Mouse (Mus musculus) frontal cortex, postnatal 14 days (tissue): ENCODE data around the gene Rpl21.

Source experiments
- DNase-seq, 2 experiments: peaks; one replicate each; pipeline ENCODE4 v3.0.0; 2022; ENCODE audit warnings: low spot score in 2 of 2

The Rpl21 gene

DNA sequence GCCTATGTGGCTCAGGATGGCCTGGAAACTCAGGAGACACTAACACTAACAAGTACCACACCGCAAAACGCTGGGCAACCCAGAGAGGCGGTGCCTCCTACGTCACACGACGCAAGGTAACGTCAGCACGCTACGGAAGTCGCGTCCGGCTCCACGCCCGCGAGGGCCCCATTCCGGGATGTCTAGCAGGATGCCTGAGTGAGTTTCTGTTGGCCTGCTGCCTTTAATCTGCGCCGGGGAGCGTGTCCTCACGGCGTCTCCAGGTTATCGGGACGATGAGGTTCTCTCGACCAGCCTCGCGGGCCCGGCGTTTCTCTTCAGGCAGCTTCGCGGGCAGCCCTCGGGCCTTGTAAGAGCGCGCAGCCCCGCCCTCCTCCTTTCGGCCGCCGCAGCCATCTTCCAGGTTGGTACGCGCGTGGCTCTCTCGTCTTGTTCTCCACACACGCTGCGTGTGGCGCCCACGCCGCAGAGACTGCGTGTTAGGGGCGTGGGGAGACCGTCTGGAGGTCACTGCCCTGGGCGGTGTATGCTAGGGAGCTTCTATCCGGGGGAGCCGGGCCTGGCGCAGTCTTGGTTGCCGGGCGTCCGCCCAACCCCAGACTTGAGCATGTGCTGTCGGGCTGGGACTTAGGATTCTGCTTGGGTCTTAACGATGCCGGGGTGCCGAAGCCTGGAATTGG, at the start of gene Rpl21:
TSS of gene Rpl21 (plus strand) at position 122 of the 680 bp plus-strand sequence.
- DNase-seq, result peak; percentile 90 to 94

GRCm38 (mm10) chr5:146783300-146783699, 49.4 kb upstream of the Rpl21 start:
- DNase-seq, result no peak

DNA sequence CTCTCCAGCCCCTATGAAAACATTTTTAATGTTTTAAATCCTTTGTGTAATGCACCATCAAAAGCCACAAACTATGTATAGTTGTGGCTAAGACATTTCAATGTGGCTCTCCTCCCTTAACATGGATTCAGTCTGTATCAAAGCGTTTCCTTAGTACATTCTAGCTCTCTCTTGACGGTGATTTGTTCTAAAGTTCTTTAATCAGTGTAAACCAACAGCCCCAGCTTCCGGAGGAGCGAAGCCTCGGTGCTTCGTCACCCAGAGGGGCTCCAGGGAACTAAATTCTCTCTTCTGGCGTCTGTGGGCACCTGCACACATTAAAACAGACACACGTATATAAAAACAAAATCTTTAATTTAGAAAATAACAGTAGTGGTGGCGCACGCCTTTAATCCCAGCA, 48.8 kb upstream of the Rpl21 start:
- DNase-seq, result no peak

DNA sequence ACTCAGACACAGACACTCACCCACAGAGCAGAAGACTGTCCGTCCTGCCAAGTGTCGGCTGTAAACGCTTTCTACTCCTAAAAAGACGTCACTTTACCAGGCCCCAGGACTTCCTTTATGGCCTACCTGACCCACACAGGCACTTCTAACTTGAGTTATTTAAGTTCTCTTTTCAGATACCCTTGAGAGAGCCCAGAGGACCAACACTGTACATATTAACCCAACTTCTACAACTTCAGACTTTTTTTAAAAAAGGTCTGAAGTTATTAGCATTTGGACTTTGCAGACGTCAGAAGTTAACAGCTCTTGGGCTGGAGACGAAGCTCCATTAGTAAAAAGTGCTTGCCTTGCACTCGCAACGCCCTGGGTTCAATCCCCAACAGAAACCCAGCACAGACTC, 46.6 kb upstream of the Rpl21 start:
- no peak for DNase-seq

- DNase-seq, result no peak
Observed at GRCm38 (mm10) chr5:146789413-146789812, 43.3 kb upstream of the Rpl21 start.

GRCm38 (mm10) chr5:146790944-146791343, 41.7 kb upstream of the Rpl21 start:
- DNase-seq, result no peak

DNA sequence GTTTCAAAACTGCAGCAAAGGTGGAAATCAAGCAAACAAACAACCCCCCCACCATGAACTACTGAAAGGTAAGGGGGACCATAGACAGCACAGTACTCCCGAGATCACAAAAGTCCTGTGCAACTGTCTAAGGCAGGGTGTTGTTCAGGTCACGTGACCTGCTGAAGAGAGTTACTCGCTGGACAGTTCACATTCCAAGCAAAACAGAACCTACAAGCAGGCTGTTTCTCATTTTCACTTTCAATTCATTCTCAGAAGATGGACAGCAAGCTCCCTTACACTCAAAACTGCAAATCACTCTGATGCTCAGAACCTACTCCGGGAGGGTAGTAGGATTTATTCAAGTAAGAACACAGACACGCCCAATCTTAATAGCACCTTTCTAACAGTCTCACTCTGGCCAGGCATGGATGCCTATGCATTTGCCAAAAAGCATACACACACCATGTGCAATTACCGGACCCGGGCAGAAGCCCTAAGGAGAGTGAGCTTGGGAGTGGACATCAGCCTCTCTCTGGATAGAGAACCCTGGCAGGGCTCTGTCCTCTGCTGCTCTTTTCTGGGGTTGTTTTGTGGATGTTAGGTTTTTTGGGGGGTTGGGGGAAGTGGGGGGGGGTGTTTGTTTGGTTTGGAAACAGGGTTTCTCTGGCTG, 40.4 kb upstream of the Rpl21 start:
- DNase-seq, result no peak

DNA sequence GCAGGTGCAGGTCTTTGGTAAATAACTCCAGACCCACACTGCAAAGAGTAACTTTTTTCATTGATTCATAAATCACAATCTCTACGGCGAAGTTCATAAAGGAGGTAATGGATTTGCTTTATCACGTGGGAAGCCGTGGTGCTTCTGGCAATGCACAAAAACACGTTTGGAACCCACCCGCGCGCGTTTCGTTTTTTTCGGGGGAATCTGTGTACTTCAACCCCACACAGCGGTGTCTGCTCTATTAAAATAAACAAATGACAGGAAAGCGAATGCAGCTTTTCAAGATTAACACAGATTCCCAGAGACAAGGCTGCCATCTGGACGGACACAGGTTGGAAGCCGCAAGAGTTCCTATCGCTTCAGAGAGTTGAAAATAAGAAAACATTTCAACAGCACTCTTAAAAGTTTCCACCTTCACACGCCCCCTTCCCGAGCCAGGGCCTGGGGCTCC, 39.0 kb upstream of the Rpl21 start:
- DNase-seq, result no peak

DNA sequence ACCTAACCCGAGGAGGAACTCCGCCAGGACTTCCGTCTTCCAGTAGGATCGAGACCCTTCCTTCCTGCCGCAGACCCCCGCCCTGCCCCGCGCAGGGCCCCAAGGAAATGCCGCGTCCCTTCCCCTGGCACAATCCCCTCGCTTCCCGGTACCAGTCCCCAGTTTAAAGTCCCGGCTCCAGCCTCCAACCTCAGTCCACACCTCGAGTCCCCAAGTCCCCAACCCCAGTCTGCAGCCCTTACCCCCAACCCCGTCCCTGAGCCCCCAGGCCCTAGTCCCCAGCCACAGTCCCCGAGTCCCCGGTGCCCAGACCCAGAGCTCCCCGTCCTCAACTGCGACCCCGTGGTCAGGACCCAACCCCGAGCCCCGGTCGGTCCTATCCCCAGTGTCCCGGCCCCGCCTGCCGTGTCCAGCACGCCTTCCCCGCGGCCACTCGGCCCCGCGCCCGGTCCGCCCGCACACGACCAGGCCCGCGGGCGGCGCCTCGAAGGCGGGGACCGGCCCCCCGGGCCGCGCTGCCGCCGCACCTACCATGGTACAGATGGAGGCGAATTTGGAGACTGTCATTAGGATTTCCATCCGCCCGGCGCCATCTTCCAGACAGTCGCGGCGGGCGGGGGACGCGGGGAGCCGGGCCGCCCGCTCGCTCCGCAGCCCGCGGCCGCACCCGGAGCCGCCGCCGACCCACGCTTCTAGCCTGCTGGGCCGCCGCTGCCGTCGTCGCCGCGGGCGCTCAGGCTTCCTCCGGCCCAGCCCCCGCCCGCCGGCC, 38.4 kb upstream of the Rpl21 start:
- DNase-seq, result peak in 1 of 2 experiments; percentile 35

GRCm38 (mm10) chr5:146794853-146795252, 37.8 kb upstream of the Rpl21 start, which contains the start of gene Usp12:
Usp12 (minus strand) TSS chr5:146795006.
- peak; percentile 94 to 96 for DNase-seq

DNA sequence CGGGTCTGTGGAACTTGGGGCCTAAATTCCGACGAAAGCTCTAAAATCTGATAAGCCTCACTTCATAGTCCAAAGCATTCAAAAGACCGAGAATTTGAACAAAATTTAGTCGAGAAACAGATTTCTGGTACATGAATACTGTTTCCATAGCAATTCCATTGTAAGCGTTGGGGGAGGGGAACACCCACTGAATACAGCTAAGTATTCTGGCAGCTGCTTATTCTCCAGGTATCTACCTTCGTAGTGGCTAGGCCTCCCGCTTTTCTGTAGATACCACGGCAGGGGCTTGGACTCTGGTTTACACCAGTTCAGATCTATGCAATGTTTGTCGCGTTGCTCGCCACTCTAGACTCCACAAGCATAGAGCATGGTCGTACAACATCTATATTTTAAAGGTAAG, 37.0 kb upstream of the Rpl21 start:
- DNase-seq, result peak in 1 of 2 experiments; percentile 32

- no peak for DNase-seq
Observed at GRCm38 (mm10) chr5:146798031-146798430, 34.7 kb upstream of the Rpl21 start.

- DNase-seq, result no peak
Observed at GRCm38 (mm10) chr5:146806004-146806430, 26.7 kb upstream of the Rpl21 start.

DNA sequence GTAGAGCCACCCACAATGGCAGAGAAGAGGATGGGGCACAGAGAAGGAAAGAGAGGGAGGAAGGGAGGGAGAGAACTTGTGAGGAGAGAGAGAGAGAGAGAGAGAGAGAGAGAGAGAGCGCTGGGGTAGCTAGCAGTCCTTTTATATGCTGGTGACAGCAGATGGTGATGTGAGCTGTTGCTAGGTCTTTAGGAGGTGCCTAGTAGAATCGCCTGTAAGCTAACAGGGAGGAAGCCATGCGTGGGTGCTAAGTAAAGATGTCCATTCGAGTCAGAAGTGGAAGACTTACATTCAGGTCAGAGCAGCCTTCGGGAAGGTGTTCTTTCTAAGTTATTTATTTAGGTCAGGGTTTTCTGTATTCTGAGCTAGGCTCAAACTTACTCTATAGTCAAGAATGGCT, 22.7 kb upstream of the Rpl21 start:
- no peak for DNase-seq

DNA sequence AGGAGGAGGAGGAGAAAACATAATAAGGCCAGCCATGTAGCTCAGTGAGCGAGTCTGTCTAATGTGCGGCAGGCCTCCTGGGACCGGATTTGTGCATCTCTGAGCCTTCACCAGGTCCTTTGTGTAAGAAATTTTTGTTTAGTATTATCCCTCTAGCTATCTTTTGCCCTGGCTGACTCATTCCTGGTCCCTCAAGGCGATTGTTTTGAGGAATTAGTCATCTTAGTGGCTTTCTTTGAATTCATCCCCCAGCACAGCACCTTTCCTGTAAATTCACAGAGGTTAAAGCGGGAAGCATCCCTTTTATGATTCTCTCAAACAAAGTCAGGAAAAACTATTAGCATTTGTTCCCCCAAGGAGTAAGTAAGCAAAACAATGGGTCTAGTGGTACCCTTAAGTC, 19.8 kb upstream of the Rpl21 start:
- DNase-seq, result no peak

DNA sequence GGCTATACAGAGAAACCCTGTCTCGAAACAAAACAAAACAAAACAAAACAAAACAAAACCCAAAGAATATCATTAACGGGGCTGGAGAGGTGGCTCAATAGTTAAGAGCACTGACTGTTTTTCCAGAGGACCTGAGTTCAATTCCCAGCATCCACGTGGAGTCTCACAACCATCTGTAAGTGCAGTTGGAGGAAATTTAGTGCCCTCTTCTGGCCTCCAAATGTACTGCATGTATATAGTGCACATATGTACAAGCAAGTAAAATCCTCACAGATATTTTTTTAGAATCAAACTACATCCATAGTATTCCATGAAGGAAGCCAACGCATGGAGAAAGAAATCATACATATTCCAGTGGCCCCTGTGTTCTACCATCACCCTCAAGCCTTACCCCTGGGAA, 19.3 kb upstream of the Rpl21 start:
- no peak for DNase-seq

DNA sequence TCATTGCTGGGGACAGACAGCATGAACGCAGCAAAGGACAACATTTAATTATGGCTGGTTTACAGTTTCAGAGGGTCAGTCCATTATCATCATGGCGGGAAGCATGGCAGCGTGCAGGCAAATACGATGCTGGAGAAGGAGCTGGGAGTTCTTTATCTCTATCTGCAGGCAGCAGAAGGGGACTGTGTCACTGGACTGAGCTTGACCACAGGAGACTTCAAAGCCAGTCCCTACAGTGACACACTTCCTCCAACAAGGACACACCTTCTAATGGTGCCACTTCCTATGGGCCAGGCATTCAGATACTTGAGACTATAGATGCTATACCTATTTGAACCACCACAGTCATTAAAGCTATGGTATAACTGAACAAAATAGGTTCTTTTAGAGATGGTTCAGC, 17.3 kb upstream of the Rpl21 start:
- no peak for DNase-seq

DNA sequence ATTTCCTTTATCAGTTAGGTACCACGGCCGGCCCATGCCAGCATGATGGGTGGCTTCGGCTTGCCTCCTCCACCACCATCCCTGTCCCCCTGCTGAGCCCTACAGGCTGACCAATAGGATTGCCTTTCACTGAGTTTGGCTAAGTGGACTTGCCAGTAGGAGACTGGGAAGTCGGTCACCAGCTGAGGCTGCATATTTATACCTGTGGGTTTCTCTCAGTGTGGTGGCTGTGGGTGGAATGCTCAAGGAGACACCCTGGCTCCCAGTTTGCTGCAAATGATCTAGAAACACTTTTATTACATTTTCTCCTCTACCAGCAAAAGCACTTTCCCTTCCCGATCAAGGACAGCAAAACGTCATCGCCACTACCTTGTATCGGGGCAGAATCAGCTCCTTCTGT, 15.1 kb upstream of the Rpl21 start:
- DNase-seq, result no peak

- no peak for DNase-seq
Observed at GRCm38 (mm10) chr5:146818906-146819623, 13.6 kb upstream of the Rpl21 start.

DNA sequence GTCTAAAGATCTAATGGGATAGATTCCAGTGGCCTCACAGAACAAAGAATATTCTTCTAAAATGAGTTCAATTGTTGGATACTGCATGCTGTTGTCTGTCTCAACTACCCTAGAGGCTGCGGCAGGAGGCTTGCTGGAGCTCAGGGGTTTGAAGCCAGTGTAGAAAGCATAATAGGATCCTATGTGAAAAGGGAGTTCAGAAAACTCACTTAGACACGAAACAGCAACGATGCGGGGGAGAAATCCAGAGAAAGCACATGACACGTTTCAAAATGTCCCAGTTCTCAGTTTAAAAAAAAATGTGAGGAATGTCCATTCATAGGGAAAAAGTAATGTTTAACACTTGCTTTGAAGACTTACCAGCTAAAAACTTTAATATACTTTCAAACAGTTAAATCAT, 9.7 kb upstream of the Rpl21 start:
- no peak for DNase-seq

- DNase-seq, result no peak
Observed at GRCm38 (mm10) chr5:146829528-146829927, 3.2 kb upstream of the Rpl21 start.

DNA sequence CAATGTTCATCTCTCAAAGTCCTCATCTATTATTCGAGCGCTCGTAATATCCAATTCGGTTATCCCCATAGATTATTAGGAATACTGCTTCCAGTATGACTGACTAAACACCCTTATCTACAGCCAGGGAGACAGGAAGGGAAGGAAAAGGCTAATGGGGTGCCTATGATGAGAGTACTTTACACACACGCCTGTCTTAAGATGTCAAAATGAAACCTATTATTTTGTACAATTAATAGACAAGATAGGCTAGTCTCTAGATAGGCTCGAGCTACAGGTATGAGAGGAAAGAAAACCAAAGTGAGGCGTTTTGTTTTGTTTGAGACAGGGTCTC, 288 bp upstream of the Rpl21 start:
- DNase-seq, result no peak
